Mouse (Mus musculus) thymus, postnatal 36 days (tissue): ENCODE measurements around the gene Tia1.
A peak's percentile ranks its signal among the peaks of the same experiment; 100 is the strongest.

Experiments
- DNase-seq, 2 experiments: peaks; one replicate each; pipeline ENCODE4 v3.0.0; 2022; ENCODE audit warnings: mixed read lengths in 2 of 2

The Tia1 gene

GRCm38 (mm10) chr6:86387313-86387712 lies 16.7 kb upstream of the Tia1 start:
- no peak for DNase-seq

GRCm38 (mm10) chr6:86388461-86388860 lies 15.6 kb upstream of the Tia1 start:
- no peak for DNase-seq

GRCm38 (mm10) chr6:86391326-86391725 lies 12.7 kb upstream of the Tia1 start:
- no peak for DNase-seq

- no peak for DNase-seq
These were observed 10.8 kb upstream of the Tia1 start for GRCm38 (mm10) chr6:86393187-86393586.

DNA sequence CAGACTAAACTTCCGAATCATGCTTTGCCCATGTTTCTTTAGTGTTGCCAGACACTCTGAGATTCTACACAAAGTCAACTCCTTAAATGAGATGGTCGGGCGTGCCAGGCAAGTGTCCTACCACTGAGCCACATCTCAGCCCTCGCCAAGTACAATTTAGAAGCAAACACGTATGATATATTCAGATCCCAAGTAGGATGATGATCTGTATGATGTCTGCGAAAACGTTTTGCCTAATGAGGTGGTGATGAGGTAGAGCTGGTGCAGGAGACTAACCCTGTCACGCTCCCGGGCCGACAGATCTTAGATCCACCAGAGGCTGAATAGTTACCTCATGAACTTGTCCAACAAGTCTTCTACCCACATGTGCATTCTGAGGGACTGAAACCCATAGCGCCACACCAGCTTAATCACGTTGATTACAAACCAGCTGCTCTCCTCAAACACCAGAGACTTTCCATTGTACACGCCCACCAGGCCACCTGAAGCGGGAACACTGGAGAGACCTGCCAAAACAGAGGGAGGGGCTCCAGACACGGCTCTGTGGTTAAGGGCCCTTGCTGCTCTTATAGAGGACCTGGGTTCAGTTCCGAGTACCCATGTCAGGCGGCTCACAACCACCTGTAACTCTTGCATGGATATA lies 9.8 kb upstream of the Tia1 start:
- DNase-seq = no peak

DNA sequence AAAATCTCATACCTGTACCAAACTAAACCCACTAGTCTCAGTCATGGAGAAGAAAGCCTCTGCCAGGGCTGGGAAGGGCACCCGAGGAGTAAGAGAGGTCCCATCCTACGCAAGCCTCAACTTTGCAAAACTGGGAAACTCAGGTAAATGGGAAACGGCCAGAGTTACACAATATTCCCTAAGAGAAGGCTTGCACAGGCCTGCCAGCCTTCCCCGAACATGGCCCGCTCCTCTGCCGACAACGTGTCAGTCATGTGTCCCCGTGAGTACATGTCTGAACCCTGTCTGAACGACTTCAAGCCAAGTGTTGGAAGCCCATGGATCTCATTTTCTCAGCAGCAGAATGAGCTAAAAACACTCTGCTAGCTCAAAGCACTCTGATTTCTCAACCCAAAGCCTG lies 9.0 kb upstream of the Tia1 start:
- DNase-seq = no peak

DNA sequence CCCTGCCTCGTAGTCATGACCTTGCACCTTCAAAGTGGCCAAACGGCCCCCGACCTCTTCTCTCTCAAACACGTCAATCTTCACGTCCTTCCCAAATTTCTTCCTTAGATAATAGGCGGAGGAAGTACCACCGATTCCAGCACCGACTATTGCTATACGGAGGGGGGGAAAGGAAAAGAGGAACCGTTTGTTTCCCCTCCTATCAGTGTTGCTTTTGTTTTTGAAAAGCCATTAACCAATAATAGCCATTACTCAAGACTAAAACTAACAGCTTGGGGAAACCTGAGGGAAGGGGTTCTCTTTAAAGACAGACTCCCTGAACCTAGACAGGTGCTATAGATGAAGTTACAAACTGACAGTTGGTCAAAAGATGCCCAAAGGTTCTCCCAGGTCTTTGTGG lies 8.1 kb upstream of the Tia1 start:
- DNase-seq = no peak

GRCm38 (mm10) chr6:86396581-86397256 lies 7.3 kb upstream of the Tia1 start, which contains the start of gene Pcyox1:
Gene Pcyox1 (minus strand): TSS chr6:86397154.
- DNase-seq = peak; percentile 85 to 88

- no peak for DNase-seq
These were observed 6.6 kb upstream of the Tia1 start for GRCm38 (mm10) chr6:86397257-86397980.

DNA sequence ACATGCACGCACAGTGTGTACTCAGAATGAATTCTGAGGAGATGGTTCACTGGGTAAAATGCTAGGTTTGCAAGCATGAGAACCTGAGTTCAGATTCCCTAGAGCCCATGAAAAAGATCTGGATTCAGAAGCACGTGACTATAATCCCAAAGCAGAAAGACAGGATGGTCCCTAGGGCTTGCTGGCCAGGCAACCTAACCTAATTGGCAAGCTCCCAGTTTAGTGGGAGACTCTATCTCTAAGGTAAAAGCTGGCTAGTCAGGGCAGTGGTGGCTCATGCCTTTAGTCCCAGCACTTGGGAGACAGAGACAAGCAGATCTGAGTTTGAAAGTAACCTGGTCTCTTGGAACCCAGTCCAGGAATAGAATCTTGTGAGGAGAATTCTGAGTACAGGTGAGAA lies 5.0 kb upstream of the Tia1 start:
- DNase-seq = no peak

DNA sequence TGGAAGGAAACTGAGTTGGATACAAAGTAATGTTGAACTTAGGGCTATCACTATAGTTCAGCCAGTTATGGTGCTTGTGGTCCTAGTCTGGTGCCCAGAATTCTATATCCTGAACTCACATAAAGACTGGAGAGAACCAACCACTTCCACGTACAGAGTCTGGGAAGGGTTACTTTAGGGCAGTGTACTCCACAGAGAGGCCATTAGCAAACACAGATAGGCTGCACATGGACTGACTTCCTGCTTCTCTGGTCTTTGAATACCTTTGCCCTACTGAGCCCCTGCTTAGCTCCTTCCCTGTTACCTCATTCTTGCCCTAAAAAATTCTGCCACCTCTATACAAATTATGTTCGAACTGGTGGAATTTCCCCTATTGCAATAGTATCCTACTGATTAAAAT lies 4.0 kb upstream of the Tia1 start:
- DNase-seq = no peak

DNA sequence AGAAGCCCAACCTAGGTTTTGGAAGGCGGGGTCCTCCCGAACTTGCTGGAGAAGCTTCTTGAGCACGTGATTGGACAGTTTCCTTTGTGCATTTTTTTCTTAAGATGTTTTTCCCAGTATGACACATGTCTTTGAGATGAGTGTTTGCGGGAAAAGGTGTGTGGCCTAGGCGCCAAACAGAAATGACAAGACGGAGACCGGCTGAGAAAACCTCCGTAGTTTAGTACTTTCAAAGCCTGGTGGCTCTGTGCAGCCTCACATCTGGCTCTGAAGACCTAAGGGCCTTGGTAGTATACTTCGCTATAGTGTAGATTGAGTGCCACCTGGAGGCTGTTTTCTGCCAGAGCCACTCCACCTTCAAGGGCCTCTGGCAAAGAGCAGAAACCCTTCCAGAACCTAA lies 3.0 kb upstream of the Tia1 start:
- peak; percentile 78 to 81 for DNase-seq

GRCm38 (mm10) chr6:86402681-86403607 lies 1.1 kb upstream of the Tia1 start:
- DNase-seq = no peak

- peak in 1 of 2 experiments; percentile 82 for DNase-seq
These were observed 305 bp upstream of the Tia1 start for GRCm38 (mm10) chr6:86403728-86404099.

- peak in 1 of 2 experiments; percentile 12 for DNase-seq
These were observed 977 bp downstream of the Tia1 start for GRCm38 (mm10) chr6:86404996-86405395.

DNA sequence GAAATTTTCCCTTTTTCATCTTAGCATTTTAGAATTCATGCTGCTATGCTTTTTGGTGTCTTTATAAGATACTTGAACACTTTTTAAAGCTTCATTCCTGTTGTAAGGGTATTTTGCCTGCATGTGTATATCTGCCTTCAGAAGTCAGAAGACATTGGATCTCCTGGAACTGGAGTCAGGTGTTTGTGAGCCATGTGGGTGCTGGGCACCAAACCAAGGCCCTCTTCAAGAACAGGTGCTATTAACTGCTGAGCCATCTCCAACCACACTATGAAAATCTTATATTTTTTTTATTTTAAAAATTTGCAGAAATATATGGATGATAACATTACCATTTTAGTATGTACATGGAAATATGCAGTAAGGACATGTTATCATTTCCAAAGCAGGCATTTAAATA lies 2.3 kb downstream of the Tia1 start:
- DNase-seq = no peak

GRCm38 (mm10) chr6:86418711-86419110 lies 14.7 kb downstream of the Tia1 start:
- DNase-seq = no peak

- DNase-seq = no peak
These were observed 15.2 kb downstream of the Tia1 start for GRCm38 (mm10) chr6:86419239-86419638.

GRCm38 (mm10) chr6:86420491-86420890 lies 16.5 kb downstream of the Tia1 start:
- DNase-seq = no peak

DNA sequence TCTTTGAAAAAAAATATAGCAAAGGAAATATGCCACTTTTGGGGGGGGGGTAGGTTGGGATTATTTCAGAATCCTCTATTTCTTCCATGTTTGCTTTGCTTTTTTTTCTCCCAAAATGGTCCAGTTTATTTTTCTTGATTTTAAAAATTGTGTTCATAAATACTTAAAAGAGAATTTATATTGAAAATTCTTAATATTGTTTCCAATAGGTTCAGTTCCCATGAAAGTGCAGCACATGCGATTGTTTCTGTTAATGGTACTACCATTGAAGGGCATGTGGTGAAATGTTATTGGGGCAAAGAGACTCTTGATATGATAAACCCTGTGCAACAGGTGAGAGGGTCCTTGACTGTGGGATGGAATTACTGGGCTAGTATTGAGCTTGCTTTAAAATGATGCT lies 22.3 kb downstream of the Tia1 start, which contains the start of gene Gm44790:
TSS of gene Gm44790 (plus strand) at position 301 of the 400 bp plus-strand sequence.
- no peak for DNase-seq

GRCm38 (mm10) chr6:86431531-86431930 lies 27.5 kb downstream of the Tia1 start:
- DNase-seq = no peak

GRCm38 (mm10) chr6:86433696-86434095 lies 29.7 kb downstream of the Tia1 start:
- no peak for DNase-seq

- peak; percentile 57 to 66 for DNase-seq
These were observed 33.7 kb downstream of the Tia1 start for GRCm38 (mm10) chr6:86437711-86438110.
